Mouse (Mus musculus): ENCODE measurements around the gene Cfap161.

- TF ChIP-seq POLR2A (IDR thresholded peaks at IDR 0.05; ENCODE audit: insufficient read depth, low read length) (no peak), CTCF (IDR thresholded peaks at IDR 0.05; ENCODE audit: low read depth, low read length) (no peak)
Observed at GRCm38 (mm10) chr7:83810141-83811100, 15.7 kb upstream of the Cfap161 start.
